Comparison of ENCODE assay signal across 12 mouse cellular contexts in the genomic region with DNA sequence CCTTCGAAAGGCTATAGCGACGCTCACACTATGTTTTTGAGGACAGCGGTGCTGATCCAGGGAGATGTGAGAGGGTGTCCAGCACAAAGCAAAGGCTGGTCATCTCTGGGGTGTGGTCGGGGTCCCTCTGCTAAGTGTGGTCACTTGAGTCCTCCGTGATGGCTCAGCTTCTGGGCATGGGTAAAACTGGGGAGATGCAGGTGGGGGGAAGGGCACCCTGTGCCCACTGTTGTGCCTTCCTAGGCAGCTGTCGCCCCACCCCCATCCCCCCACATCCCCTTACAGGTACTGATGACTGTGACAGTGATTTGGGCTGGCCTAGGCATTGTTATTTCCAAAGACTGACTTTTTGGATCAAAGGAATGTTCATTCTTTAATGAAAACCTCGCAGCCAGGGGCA.
"Had no signal": no experiment of that assay in that cellular context is flagged by ENCODE, and none has a peak within 500 bp of the region (broad histone marks: within the 10 kb centered on the region; RNA-seq: fewer than 3 reads in every experiment).

No protein-coding gene starts in this region.

- DNase-seq: retina, postnatal 1 day; right cerebral cortex, adult 18-20 months; right cerebral cortex, postnatal 14 days; right cerebral cortex, postnatal 25 days; right cerebral cortex, postnatal 4 days; spleen, adult 18-20 months; thymus, adult 18-20 months; thymus, adult 2 months; thymus, postnatal 14 days; thymus, postnatal 25 days; thymus, postnatal 36 days; thymus, postnatal 4 days had no signal
